Mouse (Mus musculus): ENCODE data around the gene D430019H16Rik. TPM values are rescaled to one million over a fixed set of nuclear protein-coding genes. Genes with fewer than 3 reads are reported as not detected.

D430019H16Rik gene
- polyA plus RNA-seq, 1 experiment from 2014 or later: 2.7 TPM

DNA sequence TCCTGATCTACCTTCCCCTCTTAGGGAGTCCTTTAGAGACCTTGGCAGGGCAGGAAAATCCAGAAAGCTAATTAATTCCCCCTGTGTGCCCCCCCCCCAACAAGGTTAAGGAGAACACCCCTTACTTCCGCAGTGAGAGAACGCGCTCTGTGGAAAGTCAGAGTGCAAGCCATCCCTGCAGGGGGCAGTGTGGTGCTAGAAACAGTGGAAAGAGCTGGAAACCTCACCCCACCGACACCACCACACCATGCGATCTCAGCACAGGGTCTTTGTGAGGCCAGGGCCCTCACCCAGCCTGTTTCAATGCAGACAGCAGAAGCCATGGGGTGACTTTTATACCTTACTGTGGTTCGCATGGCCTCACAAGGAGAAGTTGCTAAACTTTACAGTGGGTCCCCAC lies 44.2 kb downstream of the D430019H16Rik start:
- Histone ChIP-seq H3K9me3 (no peaks in the 10 kb centered on the region), H3K4me3 (no peak overlapping the region), H3K4me1 (peaks cover 33% of the 10 kb centered on the region), H3K27me3 (replicated peaks; ENCODE audit: low read depth, poor library complexity, severe bottlenecking) (no peaks in the 10 kb centered on the region), H3K27ac (replicated peaks) (peak overlapping the region; percentile 59), H3K36me3 (replicated peaks) (no peaks in the 10 kb centered on the region)
- WGBS: 18% methylated on average over 6 of the region's 6 CpGs
- peak; percentile 85 for DNase-seq (ENCODE audit: low spot score)

DNA sequence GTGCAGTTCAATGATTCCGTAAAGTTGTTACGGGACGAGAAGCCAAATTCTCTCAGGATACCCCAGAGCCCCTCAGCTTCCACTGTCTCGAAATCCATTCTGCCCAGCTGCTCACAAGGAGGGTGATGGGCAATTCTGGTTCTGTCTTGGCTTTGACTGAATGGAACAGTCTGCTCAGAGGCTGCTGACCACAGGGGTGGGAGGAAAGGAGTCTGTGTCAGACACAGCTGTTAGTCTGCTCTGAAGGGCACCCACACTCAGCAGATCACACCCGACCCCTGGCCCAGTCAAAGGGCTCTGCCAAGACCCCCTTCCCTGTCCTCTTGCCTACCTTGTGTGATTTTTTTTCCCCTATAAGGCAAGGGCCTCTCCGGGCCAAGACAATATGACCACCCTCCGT lies 44.8 kb downstream of the D430019H16Rik start:
- no peak for DNase-seq (ENCODE audit: low spot score)
- Histone ChIP-seq H3K4me3 (no peak overlapping the region), H3K4me1 (peaks cover 33% of the 10 kb centered on the region), H3K27me3 (replicated peaks; ENCODE audit: low read depth, poor library complexity, severe bottlenecking) (no peaks in the 10 kb centered on the region), H3K27ac (replicated peaks) (peak overlapping the region; percentile 59; the same call in 1 of the 2 replicates), H3K9me3 (no peaks in the 10 kb centered on the region), H3K36me3 (replicated peaks) (no peaks in the 10 kb centered on the region)
- WGBS: 88% methylated on average over 7 of the region's 7 CpGs

DNA sequence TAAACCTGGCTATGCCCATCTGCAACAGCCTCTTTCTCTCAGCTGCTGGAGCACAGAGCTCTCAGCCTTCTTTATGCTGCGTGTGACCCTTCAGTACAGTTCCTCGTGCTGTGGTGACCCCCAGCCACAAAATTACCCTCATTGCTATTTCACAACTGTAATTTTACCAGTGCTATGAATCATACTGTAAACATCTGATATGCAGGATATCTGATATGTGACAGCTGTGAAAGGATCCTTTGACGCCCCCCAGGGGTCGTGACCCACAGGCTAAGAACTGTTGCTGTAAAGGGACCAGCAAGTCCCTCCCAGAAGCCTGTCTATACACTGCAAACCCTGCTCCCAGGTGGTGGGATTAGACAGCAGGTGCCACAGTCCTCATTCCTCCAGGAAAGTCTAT lies 45.2 kb downstream of the D430019H16Rik start:
- Histone ChIP-seq H3K4me1 (peaks cover 33% of the 10 kb centered on the region), H3K27ac (replicated peaks) (no peak overlapping the region), H3K9me3 (no peaks in the 10 kb centered on the region), H3K4me3 (no peak overlapping the region), H3K27me3 (replicated peaks; ENCODE audit: low read depth, poor library complexity, severe bottlenecking) (no peaks in the 10 kb centered on the region), H3K36me3 (replicated peaks) (no peaks in the 10 kb centered on the region)
- no peak for DNase-seq (ENCODE audit: low spot score)
- WGBS: 66% methylated on average over 4 of the region's 4 CpGs

DNA sequence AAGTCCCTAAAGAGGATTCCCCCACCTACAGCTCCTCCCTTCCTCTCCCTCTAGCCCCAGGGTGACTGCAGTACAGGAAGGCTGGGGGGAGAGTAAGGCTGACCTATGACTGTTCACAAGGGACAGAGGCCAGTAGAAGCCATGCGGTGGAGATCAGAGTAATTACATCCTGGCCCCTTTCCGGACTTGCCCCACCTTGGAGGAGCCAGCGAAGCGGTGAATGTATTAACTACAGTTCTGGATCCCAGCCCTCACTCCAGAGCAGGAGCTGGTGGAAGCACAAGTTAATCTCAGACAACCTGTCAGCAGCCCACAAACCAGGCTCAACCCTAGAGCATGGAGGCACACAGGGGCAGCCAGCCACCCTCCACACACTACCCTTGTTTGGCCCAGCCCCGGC lies 47.3 kb downstream of the D430019H16Rik start:
- Histone ChIP-seq H3K9me3 (no peaks in the 10 kb centered on the region), H3K4me3 (no peak overlapping the region), H3K27ac (replicated peaks) (peak overlapping the region; percentile 54; the same call in 1 of the 2 replicates), H3K36me3 (replicated peaks) (no peaks in the 10 kb centered on the region), H3K27me3 (replicated peaks; ENCODE audit: low read depth, poor library complexity, severe bottlenecking) (no peaks in the 10 kb centered on the region), H3K4me1 (peaks cover 33% of the 10 kb centered on the region)
- DNase-seq (ENCODE audit: low spot score): peak; percentile 23
- WGBS: 49% methylated on average over 5 of the region's 5 CpGs

DNA sequence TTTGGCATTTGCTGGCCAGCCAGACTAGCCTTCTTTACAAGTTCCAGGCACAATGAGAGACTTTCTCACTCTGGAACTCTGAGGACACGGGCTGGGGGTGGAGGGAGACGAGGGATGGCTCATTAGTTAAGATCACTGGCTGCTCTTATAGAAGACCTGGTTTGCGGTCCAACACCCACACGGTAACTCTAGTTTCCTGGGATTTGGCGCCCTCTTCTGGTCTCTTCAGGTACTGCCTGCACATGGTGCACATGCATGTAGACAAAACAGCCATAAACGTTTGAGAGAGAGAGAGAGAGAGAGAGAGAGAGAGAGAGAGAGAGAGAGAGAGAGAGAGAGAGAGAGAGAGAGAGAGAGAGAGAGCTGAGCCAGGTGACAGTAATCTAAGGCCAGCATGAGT lies 51.1 kb downstream of the D430019H16Rik start:
- no peak overlapping the region for H3K4me3 ChIP-seq
- H3K36me3 ChIP-seq (replicated peaks): no peaks in the 10 kb centered on the region
- WGBS: 61% methylated on average over 6 of the region's 6 CpGs
- peak; percentile 42 for DNase-seq (ENCODE audit: low spot score)
- no peak overlapping the region for H3K27ac ChIP-seq (replicated peaks)
- H3K4me1 ChIP-seq: peaks cover 19% of the 10 kb centered on the region
- no peaks in the 10 kb centered on the region for H3K27me3 ChIP-seq (replicated peaks; ENCODE audit: low read depth, poor library complexity, severe bottlenecking)
- no peaks in the 10 kb centered on the region for H3K9me3 ChIP-seq

DNA sequence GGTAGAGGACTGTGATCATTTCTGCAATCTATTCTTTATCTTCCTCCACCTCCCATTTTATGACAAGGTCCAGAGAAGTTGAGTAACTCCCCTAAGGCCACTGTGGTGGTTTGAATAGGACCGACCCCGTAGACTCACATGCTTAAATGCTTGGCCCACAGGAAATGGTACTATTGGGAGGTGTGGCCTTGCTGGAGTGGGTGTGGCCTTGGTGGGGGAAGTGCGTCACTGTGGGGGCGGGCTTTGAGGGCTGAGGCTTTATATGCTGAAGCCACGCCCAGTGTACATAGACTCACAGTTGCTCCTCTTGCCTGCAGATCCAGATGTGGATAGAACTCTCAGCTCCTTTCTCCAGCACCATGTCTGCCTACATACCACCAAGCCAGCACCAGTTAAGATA lies 57.5 kb downstream of the D430019H16Rik start:
- H3K9me3 ChIP-seq: no peaks in the 10 kb centered on the region
- H3K27me3 ChIP-seq (replicated peaks; ENCODE audit: low read depth, poor library complexity, severe bottlenecking): no peaks in the 10 kb centered on the region
- H3K27ac ChIP-seq (replicated peaks): no peak overlapping the region
- peaks cover 2% of the 10 kb centered on the region; the same call in 1 of the 2 replicates for H3K4me1 ChIP-seq
- H3K36me3 ChIP-seq (replicated peaks): no peaks in the 10 kb centered on the region
- no peak overlapping the region for H3K4me3 ChIP-seq
- DNase-seq (ENCODE audit: low spot score): no peak
- WGBS: 89% methylated on average over 5 of the region's 5 CpGs

DNA sequence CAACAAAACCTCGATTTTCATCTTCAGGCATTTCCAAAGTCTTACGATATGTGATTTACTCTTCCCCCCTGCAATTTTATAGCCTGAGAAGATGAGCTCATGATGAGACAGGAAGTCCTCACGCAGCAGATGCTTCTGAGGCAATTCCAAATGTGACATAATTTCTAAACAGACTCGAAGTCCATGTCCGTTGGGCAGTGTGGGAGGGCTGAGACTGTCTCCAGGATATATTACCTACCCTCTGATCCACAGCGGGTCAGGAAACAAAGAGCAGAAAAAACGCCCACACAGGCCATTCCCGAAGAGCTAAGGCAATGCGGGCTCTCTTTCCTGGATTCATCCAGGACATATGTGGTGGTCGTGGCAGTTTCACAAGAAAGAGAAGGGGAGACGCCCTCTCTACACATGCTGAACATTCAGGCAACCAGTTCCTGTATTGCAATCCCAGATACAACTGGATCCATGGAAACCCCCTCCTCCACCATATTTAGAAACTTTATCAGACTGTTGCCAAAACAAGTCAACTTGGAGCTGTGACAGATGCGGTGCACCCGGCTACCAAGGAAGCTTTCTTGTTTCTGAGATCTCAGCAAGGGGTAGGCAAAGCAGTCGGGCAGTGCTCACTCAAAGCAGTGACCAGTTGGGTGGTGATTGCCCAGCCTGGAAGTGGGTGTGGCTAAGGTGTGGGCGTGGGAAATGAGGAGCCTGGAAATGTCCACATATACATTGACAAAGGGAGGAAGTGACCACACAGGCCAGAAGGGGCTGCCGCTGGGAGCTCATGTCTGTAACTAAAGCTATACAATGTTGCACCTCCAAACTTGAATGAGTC lies 58.2 kb downstream of the D430019H16Rik start:
- 86% methylated on average over 16 of the region's 16 CpGs for WGBS
- no peak for DNase-seq (ENCODE audit: low spot score)
- peaks cover 2% of the 10 kb centered on the region; the same call in 1 of the 2 replicates for H3K4me1 ChIP-seq
- H3K4me3 ChIP-seq: no peak overlapping the region
- H3K27me3 ChIP-seq (replicated peaks; ENCODE audit: low read depth, poor library complexity, severe bottlenecking): no peaks in the 10 kb centered on the region
- no peaks in the 10 kb centered on the region for H3K36me3 ChIP-seq (replicated peaks)
- no peaks in the 10 kb centered on the region for H3K9me3 ChIP-seq
- H3K27ac ChIP-seq (replicated peaks): no peak overlapping the region

DNA sequence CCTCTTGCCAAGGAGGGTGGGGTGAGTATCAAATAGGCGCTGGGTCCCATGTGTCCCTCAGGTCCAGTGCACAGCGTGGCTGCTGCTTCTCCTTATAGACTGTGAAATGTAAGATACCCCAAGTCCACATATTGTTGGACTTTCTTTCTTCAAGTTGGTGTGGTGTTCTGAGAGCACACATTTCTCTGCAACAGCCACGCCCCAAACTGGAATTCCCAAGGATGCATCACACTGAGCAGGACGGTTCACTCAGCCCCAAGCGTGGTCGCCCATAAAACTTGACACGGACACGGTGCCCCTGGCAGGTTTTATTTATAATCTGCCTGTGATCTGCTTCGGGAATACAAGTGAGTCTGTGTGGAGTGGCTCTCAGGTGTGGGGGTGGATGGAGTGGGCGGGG lies 60.5 kb downstream of the D430019H16Rik start:
- Histone ChIP-seq H3K4me1 (0 out of 2 replicates have a peak, but pooled peaks cover under 1% of the 10 kb centered on the region), H3K27ac (replicated peaks) (no peak overlapping the region), H3K4me3 (no peak overlapping the region), H3K36me3 (replicated peaks) (no peaks in the 10 kb centered on the region), H3K27me3 (replicated peaks; ENCODE audit: low read depth, poor library complexity, severe bottlenecking) (no peaks in the 10 kb centered on the region), H3K9me3 (no peaks in the 10 kb centered on the region)
- no peak for DNase-seq (ENCODE audit: low spot score)
- WGBS: 88% methylated on average over 10 of the region's 10 CpGs

DNA sequence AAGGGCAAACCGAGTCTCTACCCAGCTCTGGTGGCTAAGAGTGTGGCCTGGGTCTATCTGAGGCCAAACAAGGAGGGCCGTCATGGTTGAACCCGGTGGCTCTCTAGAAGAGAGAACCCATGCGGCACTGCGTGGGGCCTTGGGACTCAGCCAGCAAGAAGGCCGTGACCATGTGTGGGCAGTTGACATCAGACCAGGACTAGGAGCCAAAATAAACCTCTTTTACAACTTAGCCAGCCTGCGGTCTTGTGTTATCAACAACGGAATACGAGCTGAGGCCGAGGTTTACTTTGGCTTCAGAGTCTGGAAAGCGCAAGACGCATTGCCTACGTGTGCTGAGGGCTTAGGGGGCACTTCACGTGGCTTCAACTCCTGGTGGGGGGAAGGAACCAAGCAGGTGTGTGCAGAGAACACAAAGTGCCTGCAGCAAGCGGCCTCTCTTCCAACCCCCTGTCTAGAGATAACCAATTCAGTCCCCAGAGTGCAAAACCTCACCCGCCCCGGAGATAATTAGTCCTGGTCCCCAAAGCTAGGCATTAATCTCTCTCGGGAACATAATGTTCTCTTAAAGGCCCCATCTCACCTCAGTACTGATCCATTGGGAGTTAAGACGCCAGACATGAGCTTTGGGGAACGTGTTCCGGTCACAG lies 63.5 kb downstream of the D430019H16Rik start:
- no peaks in the 10 kb centered on the region for H3K27me3 ChIP-seq (replicated peaks; ENCODE audit: low read depth, poor library complexity, severe bottlenecking)
- WGBS: 87% methylated on average over 21 of the region's 21 CpGs
- no peak overlapping the region for H3K27ac ChIP-seq (replicated peaks)
- 0 out of 2 replicates have a peak, but pooled peaks cover 3% of the 10 kb centered on the region for H3K9me3 ChIP-seq
- no peak for DNase-seq (ENCODE audit: low spot score)
- H3K36me3 ChIP-seq (replicated peaks): no peaks in the 10 kb centered on the region
- H3K4me3 ChIP-seq: no peak overlapping the region
- H3K4me1 ChIP-seq: 0 out of 2 replicates have a peak, but pooled peaks cover 8% of the 10 kb centered on the region

DNA sequence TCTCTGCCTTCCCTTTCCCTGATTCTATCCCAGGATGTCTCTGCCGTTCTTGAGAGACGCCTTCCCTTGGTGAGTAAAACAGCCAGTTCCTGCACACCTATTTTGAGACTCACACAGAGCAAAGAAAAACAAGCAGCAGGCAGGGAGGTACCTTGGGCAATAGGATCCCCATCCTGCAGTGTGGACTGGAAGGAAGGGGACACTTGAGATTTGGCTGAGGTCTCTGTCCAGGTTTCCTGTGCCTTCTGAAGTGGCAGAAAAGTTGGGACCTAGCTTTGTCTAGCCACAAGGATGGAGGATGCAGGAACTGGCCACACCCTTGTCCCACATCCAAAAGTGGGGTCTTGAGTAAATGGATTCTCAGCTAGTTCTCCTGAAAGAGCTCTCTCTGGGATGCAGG lies 66.2 kb downstream of the D430019H16Rik start:
- H3K4me3 ChIP-seq: no peak overlapping the region
- no peaks in the 10 kb centered on the region for H3K27me3 ChIP-seq (replicated peaks; ENCODE audit: low read depth, poor library complexity, severe bottlenecking)
- 85% methylated on average over 2 of the region's 2 CpGs for WGBS
- no peak for DNase-seq (ENCODE audit: low spot score)
- H3K27ac ChIP-seq (replicated peaks): no peak overlapping the region
- 0 out of 2 replicates have a peak, but pooled peaks cover 8% of the 10 kb centered on the region for H3K4me1 ChIP-seq
- no peaks in the 10 kb centered on the region for H3K36me3 ChIP-seq (replicated peaks)
- 0 out of 2 replicates have a peak, but pooled peaks cover 5% of the 10 kb centered on the region for H3K9me3 ChIP-seq

DNA sequence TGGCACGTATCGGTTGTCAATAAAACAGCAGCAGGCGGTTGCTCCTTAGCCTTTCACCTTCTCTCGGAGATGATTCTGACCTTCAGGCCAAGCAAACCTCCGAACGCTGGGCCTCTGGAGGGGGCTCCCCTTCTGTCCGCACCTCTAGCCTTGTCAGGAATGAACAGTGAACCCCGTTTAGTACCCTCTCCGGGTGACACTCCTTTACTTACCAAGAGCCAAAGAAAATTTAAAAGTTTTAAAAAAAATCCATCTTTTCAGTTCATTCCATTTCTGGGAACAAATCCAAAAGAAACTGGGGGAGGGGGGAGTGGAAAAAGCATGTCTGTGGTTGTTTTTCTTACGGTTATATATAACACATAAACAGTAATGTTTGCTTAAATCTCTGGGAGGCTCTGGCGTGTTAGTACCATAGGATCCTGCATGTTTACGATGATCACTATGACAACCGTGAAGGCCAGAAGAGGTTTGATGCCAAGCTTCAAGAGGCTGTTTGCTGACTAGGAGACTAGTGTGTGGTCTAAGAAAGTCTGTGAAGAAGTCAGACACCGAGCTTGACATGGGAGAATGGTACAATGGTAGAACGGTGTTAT lies 67.6 kb downstream of the D430019H16Rik start:
- WGBS: 79% methylated on average over 15 of the region's 15 CpGs
- no peak for DNase-seq (ENCODE audit: low spot score)
- no peak overlapping the region for H3K4me3 ChIP-seq
- no peaks in the 10 kb centered on the region for H3K36me3 ChIP-seq (replicated peaks)
- no peak overlapping the region for H3K27ac ChIP-seq (replicated peaks)
- H3K9me3 ChIP-seq: 0 out of 2 replicates have a peak, but pooled peaks cover 5% of the 10 kb centered on the region
- no peaks in the 10 kb centered on the region for H3K27me3 ChIP-seq (replicated peaks; ENCODE audit: low read depth, poor library complexity, severe bottlenecking)
- H3K4me1 ChIP-seq: 0 out of 2 replicates have a peak, but pooled peaks cover 8% of the 10 kb centered on the region

DNA sequence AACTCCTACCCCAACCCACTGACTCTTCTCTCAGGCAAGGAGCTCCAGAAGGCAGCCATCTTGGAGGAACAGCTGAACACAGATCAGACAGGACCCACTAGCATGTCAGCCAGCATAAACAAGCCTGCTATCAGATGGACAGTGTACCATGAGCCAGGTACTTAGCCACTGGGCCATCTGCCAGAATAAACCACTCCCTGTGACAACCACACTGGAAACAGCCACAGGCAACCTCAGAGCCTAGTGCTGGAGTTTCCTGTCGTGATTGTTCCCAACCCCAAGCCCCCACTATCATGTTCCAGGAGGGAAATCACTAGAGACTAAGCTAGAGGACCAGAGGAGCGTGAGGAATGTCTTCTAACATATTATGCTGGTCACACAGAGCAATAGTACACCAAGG lies 70.1 kb downstream of the D430019H16Rik start:
- 64% methylated on average over 2 of the region's 2 CpGs for WGBS
- Histone ChIP-seq H3K4me3 (no peak overlapping the region), H3K27me3 (replicated peaks; ENCODE audit: low read depth, poor library complexity, severe bottlenecking) (no peaks in the 10 kb centered on the region), H3K9me3 (0 out of 2 replicates have a peak, but pooled peaks cover 5% of the 10 kb centered on the region), H3K4me1 (0 out of 2 replicates have a peak, but pooled peaks cover 8% of the 10 kb centered on the region), H3K36me3 (replicated peaks) (no peaks in the 10 kb centered on the region), H3K27ac (replicated peaks) (no peak overlapping the region)
- no peak for DNase-seq (ENCODE audit: low spot score)

All from embryonic facial prominence, embryonic 10.5 days (tissue).